Mouse (Mus musculus) megakaryocyte progenitor cell, adult 5-6 weeks (primary cell): Measurements from ENCODE around the gene Sik3. TPM values are rescaled to one million over a fixed set of nuclear protein-coding genes. Genes with fewer than 3 reads are reported as not detected.

ENCODE experiments used
- ATAC-seq: replicated peaks from 2 replicates; pipeline ENCODE4 v1.8.0; 2016; ENCODE audit warnings: mild to moderate bottlenecking, moderate TSS enrichment, inconsistent platforms; ENCODE audit not compliant: poor library complexity
- total RNA-seq, 2 experiments: library from RNA; stranded (forward) in 1 of 2; stranded (reverse) in 1 of 2; fragments of 157-497, 149-512 nt in 1 of 2; fragments of 200-1000 nt in 1 of 2; gene quantifications; 2 replicates each; pipeline versions ENCODE4 v1.2.3 to v1.2.4; 2015 to 2017

Sik3 gene
- total RNA-seq, 2 experiments from 2014 or later = 13.3 to 26.8 TPM

DNA sequence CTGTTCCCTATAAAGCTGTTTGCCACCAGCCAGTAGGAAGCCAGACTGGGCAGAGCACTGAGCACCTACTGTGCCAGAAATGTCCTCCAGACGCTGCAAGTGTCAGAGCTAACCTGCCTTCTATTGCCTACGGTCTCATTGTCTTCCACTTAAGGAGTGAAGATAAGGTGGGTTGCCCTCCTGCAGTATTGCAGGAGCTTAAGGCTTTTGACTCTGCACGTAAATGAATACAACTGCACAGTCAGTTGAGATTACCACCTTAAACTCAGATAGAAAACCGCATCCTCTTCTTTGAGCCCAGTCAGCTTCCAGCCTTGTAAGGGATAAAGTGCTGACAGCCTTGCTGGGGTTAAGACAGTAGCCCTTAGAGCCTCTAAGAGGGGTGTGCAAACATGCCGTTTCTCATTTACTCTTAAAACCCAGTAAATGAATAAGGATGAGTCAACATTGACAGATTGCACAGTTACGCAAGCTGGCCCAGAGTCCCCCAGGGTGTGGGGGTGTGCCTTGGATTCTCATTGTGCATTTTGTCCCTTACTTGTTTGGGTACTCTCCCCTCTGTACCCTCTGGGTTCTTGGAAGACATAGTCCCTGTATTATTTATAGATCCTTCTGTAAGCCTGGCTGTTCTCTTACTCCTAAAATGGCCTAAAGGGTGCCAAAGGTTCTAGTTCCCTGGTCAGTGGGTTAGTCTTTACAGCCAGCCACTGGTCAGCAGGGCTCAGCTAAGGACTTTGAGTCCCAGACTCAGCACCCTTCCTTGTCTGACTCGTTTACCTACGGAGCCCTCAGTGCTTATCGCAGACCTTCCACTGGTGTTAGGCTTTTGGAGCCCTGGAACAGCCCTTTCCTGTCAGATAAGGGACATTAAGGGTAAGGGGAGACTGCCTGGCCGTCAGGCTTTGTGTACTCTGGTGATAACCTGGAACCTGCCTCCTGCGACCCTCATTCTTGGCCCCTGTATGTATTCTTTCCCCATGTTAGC is 203.0 kb downstream of the Sik3 start:
- peak; percentile 64 for ATAC-seq

DNA sequence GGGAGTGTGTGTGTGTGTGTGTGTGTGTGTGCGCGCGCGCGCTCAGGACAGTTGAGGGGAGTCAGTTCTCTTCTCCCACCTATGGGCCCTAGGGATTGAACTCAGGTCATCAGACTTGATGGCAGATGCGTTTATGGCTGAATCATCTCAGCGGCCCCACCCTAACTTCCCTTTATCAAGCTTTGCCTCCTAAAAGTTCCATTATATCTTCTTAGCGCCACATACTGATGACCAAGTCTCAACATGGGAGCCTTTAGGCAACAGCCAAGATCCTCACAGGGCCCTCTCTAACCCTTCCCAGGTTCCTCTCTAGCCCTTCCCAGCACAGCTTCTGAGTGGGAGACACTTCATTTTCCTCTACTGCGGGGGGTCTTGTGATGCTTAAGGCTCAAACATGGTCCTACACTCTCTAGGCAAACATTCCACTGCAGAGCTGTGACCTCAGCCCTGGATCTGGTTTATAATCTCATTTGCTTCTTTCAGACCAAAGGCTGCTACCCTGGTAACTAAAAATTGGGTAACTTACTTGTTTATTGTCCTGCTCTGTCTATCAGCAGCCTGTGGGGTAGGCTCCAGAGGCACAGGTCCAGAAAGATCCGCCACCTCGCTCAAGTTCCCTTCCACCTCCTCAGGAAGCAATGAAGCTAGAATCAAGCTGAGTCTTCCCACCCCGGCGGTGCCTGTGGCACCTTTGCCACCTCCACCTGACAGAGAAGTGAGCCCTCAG is 204.3 kb downstream of the Sik3 start:
- ATAC-seq = peak; percentile 13; the same call in 1 of the 2 replicates

DNA sequence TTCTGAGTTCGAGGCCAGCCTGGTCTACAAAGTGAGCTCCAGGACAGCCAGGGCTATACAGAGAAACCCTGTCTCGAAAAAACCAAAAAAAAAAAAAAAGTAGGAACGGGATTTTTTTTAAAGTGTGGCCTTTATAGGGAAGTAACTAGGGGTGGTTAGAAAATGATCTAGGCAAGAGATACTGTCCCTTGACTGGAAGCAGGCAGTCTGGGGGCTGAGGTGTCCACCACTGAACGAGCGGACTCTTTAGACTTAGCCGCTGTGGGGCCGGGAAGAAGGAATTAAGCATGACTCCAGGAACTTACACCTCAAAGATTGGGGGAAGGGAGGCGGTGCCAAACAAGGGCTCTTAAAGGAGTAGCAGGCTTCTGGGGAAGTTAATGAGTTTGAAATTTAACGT is 205.6 kb downstream of the Sik3 start:
- ATAC-seq = no peak

- ATAC-seq = no peak
Measured at GRCm38 (mm10) chr9:46223090-46223489, 210.5 kb downstream of the Sik3 start.

- no peak for ATAC-seq
Measured at GRCm38 (mm10) chr9:46224101-46224500, 211.5 kb downstream of the Sik3 start.

- no peak for ATAC-seq
Measured at GRCm38 (mm10) chr9:46224945-46225660, 212.5 kb downstream of the Sik3 start.

DNA sequence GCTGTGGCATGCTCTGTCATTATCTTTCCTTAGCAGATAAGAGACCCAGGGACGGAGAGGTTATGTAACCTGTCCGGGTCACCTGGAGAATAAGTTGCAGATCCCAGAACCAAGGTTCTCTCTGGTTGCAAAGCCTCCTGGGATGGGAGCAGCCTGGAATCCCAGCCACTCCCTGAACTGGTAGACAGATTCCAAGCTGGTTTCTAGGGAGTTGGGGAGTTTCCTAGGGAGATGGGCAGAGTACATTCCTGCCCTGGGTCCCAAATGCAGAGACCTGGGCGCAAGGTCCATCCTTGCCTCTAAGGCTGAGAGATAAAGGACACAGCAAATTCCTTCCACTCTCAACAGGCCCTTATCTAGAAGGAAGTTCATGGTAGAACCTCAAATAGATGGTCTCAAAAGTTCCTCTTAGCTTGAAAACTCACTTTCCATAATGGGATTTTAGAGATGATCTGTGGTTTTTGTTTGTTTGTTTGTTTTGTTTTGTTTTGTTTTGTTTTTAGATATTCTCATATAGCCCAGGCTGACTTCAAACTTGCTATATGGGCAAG is 214.5 kb downstream of the Sik3 start:
- no peak for ATAC-seq

GRCm38 (mm10) chr9:46228491-46228890 is 215.9 kb downstream of the Sik3 start, which contains the start of gene Apoa1:
Apoa1 (plus strand) TSS chr9:46228580.
- no peak for ATAC-seq

- ATAC-seq = peak; percentile 97
Measured at GRCm38 (mm10) chr9:46229573-46230449, 217.2 kb downstream of the Sik3 start.

DNA sequence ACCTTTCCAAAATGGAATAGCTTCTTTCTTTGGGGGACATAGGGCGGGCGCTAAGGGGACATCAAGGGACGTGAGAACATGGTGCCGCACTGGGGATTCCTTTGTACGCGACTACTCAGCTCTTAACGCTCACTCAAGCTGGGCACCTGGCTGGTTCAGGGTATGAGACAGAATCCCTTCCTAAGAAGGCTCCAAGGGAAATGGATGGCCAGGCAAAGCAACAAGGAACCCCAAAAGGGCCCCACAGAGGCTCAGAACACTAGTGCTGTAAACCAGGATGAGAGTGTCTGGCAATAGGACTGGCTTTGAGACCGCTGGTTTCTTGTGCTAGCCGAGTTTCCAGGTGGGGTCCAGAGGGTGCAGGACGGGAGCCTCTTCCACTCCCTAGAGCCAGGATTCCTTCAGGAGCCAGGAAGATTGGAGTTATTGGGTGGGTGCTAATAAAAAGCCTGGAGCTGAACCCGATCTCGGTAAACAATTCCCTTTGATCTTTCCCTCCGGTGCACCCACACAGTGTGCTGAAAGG is 217.9 kb downstream of the Sik3 start:
- ATAC-seq = no peak

GRCm38 (mm10) chr9:46235196-46235595 is 222.6 kb downstream of the Sik3 start:
- no peak for ATAC-seq

DNA sequence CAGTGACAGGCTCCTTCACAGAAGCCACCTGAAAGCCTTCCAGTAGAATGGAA is 222.8 kb downstream of the Sik3 start, which contains the start of gene Apoc3:
Gene Apoc3 (minus strand): TSS at position 41 of the 53 bp plus-strand sequence.
- no peak for ATAC-seq

DNA sequence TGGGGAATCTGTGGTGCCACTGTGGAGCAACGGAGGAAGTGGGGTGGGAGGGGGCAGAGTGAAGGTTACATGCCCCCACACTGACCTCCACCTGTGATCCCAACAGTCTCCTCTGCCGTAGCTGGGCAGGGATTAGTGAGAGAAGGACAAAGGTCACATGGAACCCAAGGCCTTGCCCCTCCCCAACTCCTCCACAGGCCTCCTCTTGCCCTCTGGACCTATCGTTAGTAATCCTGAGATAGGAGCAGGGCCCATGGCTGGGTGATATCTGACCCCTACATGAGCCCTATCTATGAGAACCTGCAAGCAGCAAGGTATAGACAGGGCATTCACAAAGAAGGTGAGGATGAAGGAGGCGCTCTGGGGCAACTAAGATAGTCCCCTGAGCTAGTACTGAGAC is 223.0 kb downstream of the Sik3 start:
- ATAC-seq = no peak

GRCm38 (mm10) chr9:46238850-46239249 is 226.2 kb downstream of the Sik3 start:
- ATAC-seq = no peak

DNA sequence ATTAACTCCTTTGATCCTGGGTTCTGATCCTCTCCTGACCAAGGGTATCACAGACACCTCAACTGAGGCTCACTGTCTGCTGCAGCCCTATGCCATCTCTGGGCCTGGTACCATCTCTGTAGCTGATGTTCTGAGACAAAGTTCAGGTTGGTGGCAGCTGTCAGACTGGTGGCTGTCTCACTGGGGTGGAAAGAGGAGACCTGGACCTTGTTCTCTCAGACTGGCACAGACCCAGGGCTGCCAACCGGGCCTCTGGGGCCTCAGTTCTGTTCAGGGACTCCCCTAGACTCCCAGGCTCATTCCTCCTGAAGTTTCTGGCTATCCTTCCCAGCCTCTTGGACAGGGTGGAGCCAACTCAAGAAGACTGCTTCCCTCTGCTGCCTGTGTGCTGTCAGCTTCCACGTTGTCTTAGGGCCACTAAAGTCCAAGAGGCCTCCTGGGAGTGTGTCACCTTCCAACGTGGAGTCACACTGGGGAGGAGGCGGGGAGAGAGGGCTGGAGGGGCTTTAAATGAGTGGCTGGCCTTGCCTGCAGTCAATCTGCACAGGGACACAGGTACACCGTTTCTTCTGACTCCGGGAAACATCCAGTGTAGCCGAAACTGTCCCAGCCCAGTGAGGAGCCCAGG is 228.0 kb downstream of the Sik3 start, which contains the start of gene Apoa4:
Gene Apoa4 (plus strand): TSS at position 171 of the 628 bp plus-strand sequence.
- ATAC-seq = no peak

GRCm38 (mm10) chr9:46241818-46242217 is 229.2 kb downstream of the Sik3 start:
- ATAC-seq = no peak

DNA sequence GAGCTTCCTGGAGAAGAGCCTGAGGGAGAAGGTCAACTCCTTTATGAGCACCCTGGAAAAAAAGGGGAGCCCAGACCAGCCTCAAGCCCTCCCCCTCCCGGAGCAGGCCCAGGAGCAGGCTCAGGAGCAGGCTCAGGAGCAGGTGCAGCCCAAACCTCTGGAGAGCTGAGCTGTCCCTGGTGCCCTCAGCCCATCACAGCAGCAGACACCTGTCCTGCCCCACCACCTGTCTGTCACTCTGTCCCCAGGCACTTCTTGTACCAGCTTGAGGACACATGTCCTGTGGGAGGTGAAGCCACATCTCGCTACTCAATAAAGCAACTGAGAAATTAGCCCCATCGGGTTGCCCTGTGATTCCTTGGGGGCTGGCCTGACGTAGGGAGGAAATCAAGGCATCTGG is 230.5 kb downstream of the Sik3 start:
- no peak for ATAC-seq

DNA sequence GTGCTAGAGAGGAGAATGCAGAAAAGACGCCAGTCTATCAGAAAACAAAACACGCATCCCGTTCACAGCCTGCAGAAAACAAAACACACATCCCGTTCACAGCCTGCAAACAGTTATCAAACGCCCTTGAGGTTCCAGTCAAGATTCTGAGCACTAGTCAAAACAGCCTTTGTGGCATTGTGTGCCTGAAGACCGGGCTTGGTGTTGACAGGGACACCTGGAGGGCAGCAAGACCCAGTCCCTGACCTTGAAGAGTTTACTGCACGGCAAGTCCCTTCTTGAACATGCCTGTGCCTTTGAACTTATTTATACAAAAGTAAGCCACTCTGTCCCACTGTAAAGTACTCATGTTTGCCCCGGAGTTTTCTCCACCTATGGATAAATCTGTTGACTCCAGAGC is 231.0 kb downstream of the Sik3 start:
- no peak for ATAC-seq

DNA sequence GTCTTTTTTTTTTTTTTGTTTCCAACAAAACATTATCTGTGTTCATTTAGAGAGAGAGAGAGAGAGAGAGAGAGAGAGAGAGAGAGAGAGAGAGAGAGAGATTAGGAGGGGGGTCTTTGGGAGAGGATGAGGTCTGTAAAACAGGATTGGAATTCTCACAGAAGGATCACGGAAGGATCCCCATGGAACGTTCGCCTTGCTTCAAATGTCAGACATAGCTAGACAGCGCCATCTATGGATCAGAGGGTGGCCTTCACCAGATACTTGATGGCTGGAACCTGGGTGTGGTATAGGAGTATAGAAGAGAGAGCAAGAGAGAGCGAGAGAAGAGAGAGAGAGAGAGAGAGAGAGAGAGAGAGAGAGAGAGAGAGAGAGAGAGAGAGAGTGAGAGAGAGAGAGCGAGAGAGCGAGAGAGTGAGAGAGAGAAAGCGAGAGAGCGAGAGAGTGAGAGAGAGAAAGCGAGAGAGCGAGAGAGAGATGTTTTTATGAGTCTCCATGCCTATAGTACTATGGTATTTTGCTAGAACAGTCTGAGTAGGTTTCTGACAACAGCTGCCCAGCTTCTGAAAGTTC is 234.2 kb downstream of the Sik3 start:
- peak; percentile 96 for ATAC-seq
